Mouse (Mus musculus) macrophage (primary cell): ENCODE measurements around the gene Cdc14b. TPM values are rescaled to one million over a fixed set of nuclear protein-coding genes. Genes with fewer than 3 reads are reported as not detected.

Source experiments
- H3K27ac ChIP-seq: fragments of 350-480 bp; formaldehyde crosslinking; 2 replicates; pipeline ENCODE4 v1.9.0; 2021
- H3K36me3 ChIP-seq: fragments of 350-480 bp; formaldehyde crosslinking; 2 replicates; pipeline ENCODE4 v1.9.0; 2021; ENCODE audit errors: inconsistent target
- H3K4me3 ChIP-seq: fragments of 350-480 bp; formaldehyde crosslinking; 2 replicates; pipeline ENCODE4 v1.9.0; 2021; ENCODE audit errors: inconsistent target
- H3K79me2 ChIP-seq: fragments of 350-480 bp; formaldehyde crosslinking; 2 replicates; pipeline ENCODE4 v1.9.0; 2021; ENCODE audit errors: inconsistent target
- WGBS: methylation state at CpG from one replicate; pipeline ENCODE4 v1.1.7; 2026; ENCODE audit warnings: inconsistent platforms; ENCODE audit not compliant: missing documents; 5-methylcytosine and 5-hydroxymethylcytosine counted together
- polyA plus RNA-seq: library from polyadenylated mRNA; stranded (reverse); fragments of 250-400 nt; gene quantifications from 3 replicates; pipeline ENCODE4 v1.2.4, GENCODE M21; 2018; ENCODE audit warnings: inconsistent platforms

Cdc14b gene
- polyA plus RNA-seq, 1 experiment from 2014 or later, result 7.6 TPM

DNA sequence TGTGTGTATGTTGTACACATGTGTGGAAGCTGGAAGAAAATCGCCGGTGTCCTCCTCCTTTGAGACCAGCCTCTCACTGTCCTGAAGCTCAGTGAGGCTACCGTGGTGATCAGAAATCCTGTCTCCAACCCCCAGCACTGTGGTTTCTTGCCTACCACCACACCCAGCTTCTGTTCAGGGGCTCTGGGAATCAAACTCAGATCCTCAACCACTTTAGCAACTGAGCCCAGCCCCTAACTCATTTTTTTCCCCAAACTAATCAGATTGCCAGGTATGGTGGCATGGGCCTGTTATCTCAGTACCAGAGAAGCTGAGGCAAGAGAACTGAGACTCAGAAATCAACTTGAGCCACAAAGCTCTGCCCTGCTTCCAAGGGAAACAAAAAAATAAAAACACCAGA is 39.3 kb downstream of the Cdc14b start:
- H3K79me2 ChIP-seq, result no peaks in the 10 kb centered on the region
- no peak overlapping the region for H3K27ac ChIP-seq
- H3K36me3 ChIP-seq, result no peaks in the 10 kb centered on the region
- 79% methylated on average over 3 of the region's 3 CpGs for WGBS
- no peak overlapping the region for H3K4me3 ChIP-seq

DNA sequence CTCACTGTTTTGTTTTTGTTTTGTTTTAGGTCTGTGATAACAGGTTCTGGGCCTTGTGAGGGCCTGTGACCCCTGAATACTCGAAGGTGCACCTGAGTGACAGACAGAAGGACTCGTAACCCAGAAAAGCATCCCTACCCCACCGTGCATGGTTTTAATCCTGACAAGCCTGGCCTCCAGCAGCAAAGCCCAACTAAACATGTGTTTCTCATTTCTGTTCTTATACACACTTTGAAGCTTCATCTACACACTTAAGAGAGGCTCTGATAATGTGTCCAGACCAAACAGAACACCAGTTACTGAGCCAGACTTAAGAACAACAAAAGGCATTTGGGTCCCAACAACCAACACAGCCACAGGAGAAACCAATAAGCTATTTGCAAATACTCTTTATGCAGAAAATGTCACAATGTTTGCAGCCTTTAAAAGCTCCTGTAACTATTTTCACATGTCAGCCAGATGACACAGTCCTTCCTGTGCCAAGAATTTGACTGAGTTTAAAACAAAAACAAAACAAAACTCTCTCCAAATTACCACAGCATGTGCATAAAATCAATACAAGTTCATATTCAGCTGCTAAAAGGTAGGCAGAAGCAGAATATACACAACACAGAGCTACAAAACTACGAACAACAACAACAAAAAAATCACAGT is 39.9 kb downstream of the Cdc14b start:
- Histone ChIP-seq H3K4me3 (no peak overlapping the region), H3K27ac (no peak overlapping the region), H3K36me3 (no peaks in the 10 kb centered on the region), H3K79me2 (no peaks in the 10 kb centered on the region)
- 84% methylated on average over 4 of the region's 4 CpGs for WGBS

DNA sequence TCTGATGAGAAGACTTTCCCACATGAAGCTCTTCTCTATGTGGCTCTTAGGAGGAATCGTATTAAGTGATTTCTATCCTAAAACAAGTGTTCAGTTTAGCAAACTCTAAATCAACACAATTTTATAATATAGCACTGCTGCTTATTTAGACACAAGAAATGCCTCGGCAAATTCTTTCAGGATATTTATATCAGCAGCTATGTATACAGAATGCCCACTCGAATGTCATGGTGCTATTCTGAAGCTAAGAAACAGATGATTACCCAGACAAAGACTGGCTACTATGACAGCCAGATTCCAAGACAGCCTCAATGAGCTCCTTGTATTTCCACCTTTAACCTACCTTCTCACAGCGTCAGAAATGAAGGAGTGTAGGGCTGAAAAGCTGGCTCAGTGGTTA is 42.0 kb downstream of the Cdc14b start:
- Histone ChIP-seq H3K36me3 (no peaks in the 10 kb centered on the region), H3K79me2 (no peaks in the 10 kb centered on the region), H3K27ac (no peak overlapping the region), H3K4me3 (no peak overlapping the region)
- WGBS, result 95% methylated on average over 4 of the region's 4 CpGs

DNA sequence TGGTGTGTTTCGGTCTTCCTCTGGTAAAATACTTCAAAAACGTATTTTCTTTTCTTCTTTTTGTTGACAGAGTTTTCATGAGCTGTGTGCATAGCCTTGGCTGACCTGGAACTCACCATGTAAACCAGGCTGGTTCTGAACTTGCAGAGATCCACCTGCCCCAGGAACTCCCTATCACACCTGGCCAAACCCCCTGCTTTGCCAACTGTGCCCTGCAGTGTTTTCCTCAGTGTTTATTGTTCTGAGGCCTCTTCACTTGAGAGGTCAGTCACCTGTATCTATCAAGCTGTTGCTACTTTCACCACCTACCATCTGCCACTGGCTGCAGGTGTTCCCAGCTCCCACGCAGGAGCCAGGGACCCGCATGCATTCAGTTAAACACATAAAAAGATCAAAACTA is 48.4 kb downstream of the Cdc14b start:
- WGBS, result 98% methylated on average over 4 of the region's 4 CpGs
- H3K36me3 ChIP-seq, result no peaks in the 10 kb centered on the region
- H3K27ac ChIP-seq, result no peak overlapping the region
- H3K79me2 ChIP-seq, result no peaks in the 10 kb centered on the region
- no peak overlapping the region for H3K4me3 ChIP-seq

DNA sequence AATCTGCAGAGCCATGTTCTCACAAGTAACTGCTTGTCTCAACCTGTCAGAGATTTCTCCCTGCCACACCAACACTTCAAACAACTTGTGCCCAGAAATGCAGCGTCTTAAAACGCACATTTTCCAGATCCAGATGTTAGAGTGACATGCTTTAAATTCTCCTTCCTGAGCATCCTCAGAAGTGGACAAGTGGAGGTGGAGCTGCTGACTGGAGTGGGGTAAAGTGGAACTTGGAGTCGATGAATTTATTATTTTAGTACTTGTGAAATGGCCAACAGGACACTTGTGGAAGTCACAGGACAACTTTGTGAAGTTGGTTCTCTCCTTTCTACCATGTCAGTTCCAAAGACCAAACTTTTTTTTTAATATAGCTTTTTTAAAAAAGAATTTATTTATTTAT is 49.4 kb downstream of the Cdc14b start:
- H3K27ac ChIP-seq, result no peak overlapping the region
- WGBS, result 93% methylated on average over 3 of the region's 3 CpGs
- H3K79me2 ChIP-seq, result no peaks in the 10 kb centered on the region

DNA sequence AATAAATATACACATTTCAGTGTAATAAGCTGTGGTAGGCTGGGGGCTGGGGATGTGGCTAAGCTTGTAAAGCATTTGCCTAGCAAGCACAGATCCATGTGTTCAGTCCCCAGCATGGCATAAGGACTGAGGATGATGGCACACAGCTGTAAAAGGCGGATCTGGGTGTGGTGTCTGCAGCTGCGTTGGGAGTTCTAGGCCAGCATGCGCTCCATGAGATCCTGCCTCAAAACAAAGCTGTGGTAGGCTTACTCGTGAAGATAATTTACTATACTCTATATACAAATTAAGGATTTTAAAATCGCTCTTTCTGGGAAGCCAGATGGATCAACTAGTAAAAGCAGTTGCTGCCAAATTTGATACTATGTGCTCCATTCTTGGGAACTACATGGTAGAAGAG is 60.2 kb downstream of the Cdc14b start:
- WGBS, result 93% methylated on average over 5 of the region's 5 CpGs
- Histone ChIP-seq H3K4me3 (no peak overlapping the region), H3K79me2 (no peaks in the 10 kb centered on the region), H3K27ac (no peak overlapping the region), H3K36me3 (0 out of 2 replicates have a peak, but pooled peaks cover 8% of the 10 kb centered on the region)

More for the DNA sequence above, 49.4 kb downstream of the Cdc14b start:
- Histone ChIP-seq H3K4me3 (no peak overlapping the region), H3K36me3 (no peaks in the 10 kb centered on the region)

DNA sequence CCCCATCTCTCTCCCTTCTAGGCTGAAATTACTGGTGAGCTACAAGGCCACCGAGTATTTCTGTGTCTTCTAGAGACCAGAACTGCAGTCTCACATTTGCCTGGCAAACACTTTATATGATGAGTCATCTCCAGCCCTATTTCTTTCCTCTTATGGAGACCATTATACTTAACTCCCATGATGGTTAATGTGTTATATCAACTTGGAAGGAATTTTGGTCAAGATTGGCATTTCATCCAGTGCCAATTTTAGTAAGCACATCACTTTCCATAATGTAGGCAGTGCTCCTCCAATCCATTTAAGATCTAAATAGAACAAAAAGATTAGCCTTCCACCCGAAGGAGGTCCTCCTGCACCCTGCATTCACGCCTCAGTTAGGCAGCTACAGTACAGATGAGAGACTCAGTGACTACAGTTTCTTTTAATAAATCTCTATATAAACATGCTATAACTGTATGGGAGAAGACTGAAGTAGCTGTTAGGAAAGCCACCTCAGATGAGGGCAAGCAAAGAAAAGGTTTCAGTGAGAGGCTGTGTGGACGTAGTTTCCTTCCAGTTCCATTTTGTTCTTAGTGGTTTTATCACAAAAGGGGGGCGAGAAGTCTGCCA is 63.0 kb downstream of the Cdc14b start:
- Histone ChIP-seq H3K4me3 (no peak overlapping the region), H3K27ac (no peak overlapping the region), H3K79me2 (no peaks in the 10 kb centered on the region), H3K36me3 (0 out of 2 replicates have a peak, but pooled peaks cover 8% of the 10 kb centered on the region)
- WGBS, result 81% methylated on average over 5 of the region's 5 CpGs

DNA sequence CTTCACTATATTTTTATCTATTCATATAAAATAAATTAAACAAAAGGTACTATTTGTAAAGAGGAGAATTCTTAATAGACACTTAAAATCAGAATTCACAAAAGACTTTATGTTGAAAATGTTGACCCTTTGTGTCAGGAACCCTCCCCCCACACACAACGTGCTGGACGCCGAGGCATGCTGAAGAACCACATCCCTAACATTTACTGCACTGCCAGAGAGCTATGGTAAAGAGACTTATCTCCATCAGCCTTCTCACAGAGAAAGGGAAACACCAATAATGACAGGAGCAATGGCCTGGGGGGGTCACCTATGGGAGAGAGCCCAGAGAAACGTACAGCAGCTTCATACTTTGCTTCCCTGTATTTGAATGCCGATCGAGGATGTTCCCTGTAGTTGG is 66.9 kb downstream of the Cdc14b start:
- Histone ChIP-seq H3K79me2 (no peaks in the 10 kb centered on the region), H3K27ac (no peak overlapping the region), H3K36me3 (no peaks in the 10 kb centered on the region), H3K4me3 (no peak overlapping the region)
- 95% methylated on average over 6 of the region's 6 CpGs for WGBS

DNA sequence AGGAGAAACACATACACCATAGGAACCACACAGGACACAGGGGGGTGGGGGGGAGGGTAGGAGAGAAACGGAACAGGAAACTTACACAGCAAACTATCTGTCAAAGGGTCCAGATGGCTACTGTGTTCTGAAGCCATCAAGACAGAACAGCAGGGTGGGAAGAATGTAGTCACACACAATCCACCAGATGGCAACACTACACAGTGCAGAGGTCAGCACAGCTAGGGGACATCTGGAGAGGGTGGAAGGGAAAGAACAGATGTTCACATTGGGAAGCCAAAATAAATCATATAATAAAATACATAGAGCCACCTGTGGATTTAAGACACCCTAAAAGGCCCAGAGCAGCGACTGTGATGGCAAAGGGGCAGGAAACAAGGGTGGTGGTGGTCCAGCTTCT is 69.9 kb downstream of the Cdc14b start:
- Histone ChIP-seq H3K27ac (no peak overlapping the region), H3K36me3 (no peaks in the 10 kb centered on the region), H3K4me3 (no peak overlapping the region), H3K79me2 (no peaks in the 10 kb centered on the region)
- 40% methylated on average over 2 of the region's 2 CpGs for WGBS

DNA sequence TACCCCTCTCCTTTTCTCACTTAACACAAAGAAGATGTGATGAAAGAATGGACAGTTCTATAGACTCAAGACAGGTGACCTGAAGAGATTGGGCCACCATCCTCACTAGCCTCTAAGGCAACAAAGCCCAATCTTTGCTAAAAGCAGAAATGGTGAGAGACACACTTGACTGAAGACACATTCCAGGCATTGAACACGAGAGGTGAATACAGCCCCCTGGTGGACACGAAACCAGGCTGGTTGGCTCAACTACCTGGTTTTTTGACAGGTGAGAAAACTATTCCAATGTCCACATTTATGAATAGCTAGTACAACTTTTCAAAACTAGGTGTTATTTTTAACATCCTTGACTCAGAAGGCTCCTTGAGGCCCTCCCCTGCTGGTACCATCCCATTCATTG is 70.4 kb downstream of the Cdc14b start:
- Histone ChIP-seq H3K4me3 (no peak overlapping the region), H3K79me2 (no peaks in the 10 kb centered on the region), H3K27ac (no peak overlapping the region), H3K36me3 (no peaks in the 10 kb centered on the region)
- WGBS, result 59% methylated on average over 2 of the region's 2 CpGs

DNA sequence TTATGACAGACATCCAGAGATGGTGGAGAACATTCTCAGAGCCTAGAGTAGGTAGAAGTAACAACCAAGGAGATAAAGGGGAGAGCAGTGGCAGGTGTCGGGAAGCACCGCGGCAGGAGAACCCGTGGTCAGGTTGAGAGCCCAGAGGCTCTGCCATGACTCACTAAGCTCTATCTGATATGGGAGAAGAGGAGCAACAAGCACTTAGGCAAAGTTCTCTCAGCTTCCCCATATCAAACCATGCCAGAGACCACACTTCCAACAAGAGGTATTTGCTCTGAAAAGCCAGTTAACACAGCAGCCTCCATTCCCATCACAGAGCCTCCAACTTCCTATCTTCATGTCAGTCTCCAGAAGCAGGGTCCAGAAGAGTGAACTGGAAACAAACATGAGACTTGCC is 74.2 kb downstream of the Cdc14b start:
- WGBS, result 78% methylated on average over 4 of the region's 4 CpGs
- no peaks in the 10 kb centered on the region for H3K36me3 ChIP-seq
- H3K27ac ChIP-seq, result no peak overlapping the region
- H3K4me3 ChIP-seq, result no peak overlapping the region
- H3K79me2 ChIP-seq, result no peaks in the 10 kb centered on the region

DNA sequence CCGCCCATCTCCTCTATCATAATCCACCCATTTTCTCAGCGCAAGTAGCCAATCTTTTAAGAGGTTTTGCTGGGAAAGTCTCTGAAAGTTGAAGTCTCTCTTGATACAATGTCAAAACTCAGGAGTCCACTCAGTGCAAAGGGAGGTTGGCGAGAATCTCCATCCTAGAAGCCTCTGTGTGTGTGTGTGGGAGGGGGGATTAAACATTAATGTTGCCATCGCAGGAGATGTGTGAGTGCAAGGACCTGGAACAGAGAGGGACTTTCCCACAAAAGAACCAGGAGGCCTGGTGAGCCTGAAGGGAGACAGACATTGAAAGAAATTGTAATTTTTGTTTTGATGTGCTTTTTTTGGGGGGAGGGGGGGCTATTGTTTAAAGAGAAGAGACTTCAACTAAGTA is 76.8 kb downstream of the Cdc14b start:
- WGBS, result 83% methylated on average over 4 of the region's 4 CpGs
- H3K27ac ChIP-seq, result no peak overlapping the region
- no peak overlapping the region for H3K4me3 ChIP-seq
- no peaks in the 10 kb centered on the region for H3K79me2 ChIP-seq
- no peaks in the 10 kb centered on the region for H3K36me3 ChIP-seq

DNA sequence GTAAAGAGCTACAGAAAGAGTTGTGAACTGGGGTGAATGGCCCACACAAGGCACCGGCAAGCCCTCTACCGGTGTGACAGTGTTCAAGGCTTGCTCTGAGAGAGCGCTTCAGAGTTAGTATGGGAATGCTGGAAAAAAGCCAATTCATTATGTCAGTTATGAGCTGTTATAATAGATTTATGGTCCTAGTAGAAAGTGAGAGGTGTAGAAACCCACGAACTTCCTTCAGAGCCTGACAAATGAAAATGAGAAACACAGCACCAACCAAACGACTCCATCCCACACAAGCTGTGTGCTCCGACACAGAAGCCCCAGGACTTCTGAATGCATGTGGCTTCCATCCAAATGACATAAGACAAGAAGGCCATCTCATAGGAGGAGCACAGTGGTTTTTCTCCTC is 77.2 kb downstream of the Cdc14b start:
- Histone ChIP-seq H3K4me3 (no peak overlapping the region), H3K27ac (no peak overlapping the region), H3K79me2 (no peaks in the 10 kb centered on the region), H3K36me3 (no peaks in the 10 kb centered on the region)
- WGBS, result 29% methylated on average over 6 of the region's 6 CpGs

DNA sequence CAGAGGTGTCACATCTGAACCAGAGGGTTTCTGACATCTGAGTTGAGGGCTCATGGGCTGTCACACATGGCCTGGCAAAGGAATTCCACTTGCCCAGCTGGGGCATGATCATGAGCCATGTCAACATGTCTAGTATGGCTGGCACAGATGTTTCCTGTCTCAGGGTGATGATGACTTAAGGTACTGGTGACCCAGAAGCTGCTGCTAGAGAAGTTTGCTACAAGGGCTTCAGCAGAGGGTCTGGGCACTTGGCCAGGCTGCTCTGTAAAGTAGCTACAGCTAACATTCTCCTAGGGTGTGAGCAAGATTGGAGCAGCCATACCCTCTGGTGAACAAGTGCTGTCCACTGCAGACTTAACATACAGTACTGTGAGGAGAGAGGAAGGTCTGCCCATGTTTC is 88.0 kb downstream of the Cdc14b start:
- Histone ChIP-seq H3K79me2 (no peaks in the 10 kb centered on the region), H3K27ac (no peak overlapping the region), H3K36me3 (no peaks in the 10 kb centered on the region), H3K4me3 (no peak overlapping the region)

DNA sequence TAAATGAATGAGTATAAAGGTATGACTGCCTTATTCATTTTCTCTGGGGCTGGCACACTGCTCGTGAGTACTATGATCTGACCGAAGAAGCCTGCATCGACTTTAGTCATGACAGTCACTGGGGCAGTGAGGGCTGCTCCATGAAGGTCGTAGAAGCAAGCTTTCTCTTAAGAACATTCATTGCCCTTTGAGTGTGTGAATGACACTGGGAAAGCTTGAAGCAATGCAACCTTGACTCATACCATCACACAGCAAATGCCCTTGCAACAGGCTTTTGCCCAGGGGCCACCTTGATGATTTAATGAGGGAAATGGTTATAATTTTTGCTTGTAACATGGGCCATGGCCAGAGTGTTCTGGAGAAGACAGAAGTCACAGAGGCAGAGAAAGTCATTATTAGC is 88.6 kb downstream of the Cdc14b start:
- no peaks in the 10 kb centered on the region for H3K36me3 ChIP-seq
- H3K27ac ChIP-seq, result no peak overlapping the region
- 91% methylated on average over 4 of the region's 4 CpGs for WGBS
- no peak overlapping the region for H3K4me3 ChIP-seq
- no peaks in the 10 kb centered on the region for H3K79me2 ChIP-seq

DNA sequence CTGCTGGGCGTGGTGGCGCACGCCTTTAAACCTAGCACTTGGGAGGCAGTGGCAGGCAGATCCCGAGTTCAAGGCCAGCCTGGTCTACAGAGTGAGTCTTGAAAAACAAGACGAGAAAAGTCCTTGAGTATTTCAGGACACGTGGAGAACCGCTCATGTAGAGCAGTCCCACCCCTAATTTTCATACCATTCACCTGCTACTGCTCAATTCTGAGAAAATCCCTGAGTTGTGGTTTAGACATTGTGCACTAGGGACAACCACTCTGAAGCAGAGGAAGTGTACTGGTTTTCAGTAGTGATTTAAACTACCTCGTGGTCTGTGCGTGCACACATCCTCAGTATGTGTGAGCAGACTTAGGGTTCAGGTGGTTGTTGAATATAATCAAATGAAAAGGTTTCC is 89.5 kb downstream of the Cdc14b start:
- no peak overlapping the region for H3K27ac ChIP-seq
- H3K79me2 ChIP-seq, result no peaks in the 10 kb centered on the region
- H3K36me3 ChIP-seq, result no peaks in the 10 kb centered on the region
- no peak overlapping the region for H3K4me3 ChIP-seq
- WGBS, result 80% methylated on average over 9 of the region's 9 CpGs
